Mouse (Mus musculus) right cerebral cortex, adult 2 months (tissue): ENCODE results near the gene 3110082J24Rik.

Source experiments
- DNase-seq, 2 experiments: peaks; one replicate each; pipeline ENCODE4 v3.0.0; 2021 to 2022; ENCODE audit warnings: low spot score in 2 of 2

3110082J24Rik gene

DNA sequence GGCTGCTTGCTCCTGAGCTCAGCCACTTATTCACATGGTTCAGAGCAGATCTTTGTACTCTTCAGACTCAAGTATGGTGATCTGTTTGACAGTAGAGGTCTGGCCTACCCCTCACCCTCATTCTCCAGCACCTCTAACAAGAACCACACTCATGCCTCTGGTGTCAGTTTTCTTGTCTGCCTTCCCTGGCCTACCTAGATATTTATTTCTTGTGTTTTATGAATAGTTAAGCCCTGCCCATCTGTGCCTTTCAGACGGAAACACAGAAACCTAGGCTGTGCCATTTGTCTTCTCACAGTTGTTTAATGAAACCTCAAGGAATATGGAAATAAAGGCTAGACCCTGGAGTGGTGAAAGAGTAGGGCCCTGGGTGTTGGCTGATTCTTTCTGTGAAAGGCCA lies 12.1 kb upstream of the 3110082J24Rik start:
- no peak for DNase-seq

DNA sequence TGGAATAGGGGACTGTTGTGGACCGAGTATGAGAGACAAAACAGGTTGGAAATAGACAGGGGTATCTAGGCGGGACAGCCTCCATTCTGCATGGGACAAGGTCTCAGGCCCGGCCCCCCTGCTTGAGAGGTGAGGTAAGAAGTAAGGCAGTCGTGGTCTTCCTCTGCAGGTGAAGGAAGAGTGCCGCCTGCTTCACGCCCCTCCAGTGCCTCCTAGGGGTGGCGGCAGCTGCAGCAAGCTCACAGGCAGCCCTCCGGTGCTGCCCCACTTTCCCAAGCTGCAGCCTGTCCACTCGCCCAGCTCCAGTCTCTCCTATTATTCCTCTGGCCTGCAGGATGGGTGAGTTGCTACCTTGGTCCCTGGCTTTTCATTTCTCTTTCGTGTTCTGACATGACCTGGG lies 9.8 kb upstream of the 3110082J24Rik start:
- DNase-seq, result no peak

GRCm38 (mm10) chr5:30114761-30115140 lies 8.9 kb upstream of the 3110082J24Rik start:
- DNase-seq, result no peak

DNA sequence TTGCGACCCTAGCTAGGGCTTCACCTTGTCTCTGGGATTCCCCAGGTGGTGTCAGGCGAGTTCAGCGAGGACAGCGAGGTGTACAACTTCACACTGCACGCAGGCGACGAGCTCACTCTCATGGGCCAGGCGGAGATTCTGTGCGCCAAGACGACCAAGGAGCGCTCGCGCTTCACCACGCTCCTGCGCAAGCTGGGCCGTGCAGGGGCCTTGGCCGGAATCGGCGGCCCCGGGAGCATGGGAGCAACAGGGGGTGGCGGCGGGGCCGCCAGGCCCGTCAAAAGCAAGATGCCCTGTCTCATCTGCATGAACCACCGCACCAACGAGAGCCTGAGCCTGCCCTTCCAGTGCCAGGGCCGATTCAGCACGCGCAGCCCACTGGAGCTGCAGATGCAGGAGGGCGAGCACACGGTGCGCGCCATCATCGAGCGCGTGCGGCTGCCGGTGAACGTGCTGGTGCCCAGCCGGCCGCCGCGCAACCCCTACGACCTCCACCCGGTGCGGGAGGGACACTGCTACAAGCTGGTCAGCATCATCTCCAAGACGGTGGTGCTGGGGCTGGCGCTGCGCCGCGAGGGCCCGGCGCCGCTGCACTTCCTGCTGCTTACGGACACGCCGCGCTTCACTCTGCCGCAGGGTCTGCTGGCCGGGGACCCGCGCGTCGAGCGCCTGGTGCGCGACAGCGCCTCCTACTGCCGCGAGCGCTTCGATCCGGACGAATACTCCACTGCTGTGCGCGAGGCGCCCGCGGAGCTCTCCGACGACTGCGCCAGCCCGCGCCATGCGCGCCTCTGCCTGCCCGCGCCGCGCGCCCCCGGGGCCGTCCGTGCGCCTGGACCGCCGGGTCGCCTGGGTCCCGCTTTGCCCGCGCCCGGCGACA lies 8.2 kb upstream of the 3110082J24Rik start:
- peak; percentile 49 to 62 for DNase-seq

DNA sequence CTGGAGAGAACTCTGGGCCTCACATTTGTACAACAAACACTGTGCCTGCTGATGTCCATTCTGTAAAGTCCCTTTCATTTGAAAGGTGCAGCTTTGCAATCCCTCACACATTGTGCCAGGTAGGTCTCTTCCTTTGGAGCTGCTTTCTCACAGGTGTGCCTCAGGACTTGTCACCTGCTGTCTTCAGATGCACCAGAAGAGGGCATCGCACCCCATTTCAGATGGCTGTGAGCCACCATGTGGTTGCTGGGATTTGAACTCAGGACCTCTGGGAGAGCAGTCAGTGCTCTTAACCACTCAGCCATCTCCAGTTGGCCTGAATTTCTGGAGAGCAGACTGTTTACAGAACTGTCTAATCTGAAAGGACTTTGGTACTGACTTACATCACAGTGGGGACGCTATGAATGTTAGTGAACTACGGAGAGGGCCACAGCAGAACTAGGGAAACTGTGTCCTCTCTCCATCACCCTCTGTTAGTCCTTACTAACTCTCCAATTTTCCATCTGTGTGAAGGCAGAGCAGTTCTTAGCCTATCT lies 6.7 kb upstream of the 3110082J24Rik start:
- DNase-seq, result no peak

DNA sequence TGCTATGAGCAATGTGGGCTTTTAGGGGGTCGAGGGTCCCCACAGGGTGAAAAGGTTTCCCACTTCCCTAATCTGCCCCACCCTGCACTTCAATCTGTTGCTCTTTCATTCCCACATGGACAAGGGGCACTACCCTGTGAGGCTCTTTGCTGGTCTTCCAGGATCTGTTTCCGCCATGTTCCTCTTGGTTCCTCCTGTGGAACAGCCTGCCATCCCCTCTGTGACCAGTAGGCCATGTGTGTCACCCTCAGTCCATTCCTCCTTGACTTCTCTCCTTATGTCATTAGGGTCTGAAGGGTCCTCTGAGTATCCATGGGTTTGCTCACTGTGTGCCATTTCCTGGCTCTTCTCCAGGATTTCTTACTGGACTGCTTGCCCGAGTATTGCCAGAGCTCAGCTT lies 5.9 kb upstream of the 3110082J24Rik start:
- DNase-seq, result no peak

DNA sequence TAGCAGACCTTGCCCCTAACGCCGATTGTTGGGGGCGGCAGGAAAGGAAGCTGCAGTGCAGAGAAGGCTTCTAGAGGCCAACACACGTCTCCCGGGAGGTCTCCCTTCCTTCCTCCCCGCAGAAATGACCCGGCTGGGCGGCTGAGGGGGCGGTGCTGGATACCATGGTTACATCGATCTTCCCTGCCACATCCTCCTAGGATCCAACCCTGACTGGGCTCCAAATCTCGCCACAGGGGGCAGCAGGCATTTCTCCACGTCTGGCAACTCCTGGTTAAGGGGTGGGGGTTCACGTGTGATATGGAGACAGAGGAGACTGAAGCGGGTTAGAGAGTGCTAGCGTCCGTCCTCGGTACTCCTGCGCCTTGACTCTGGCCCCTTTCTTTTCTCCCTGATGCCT lies 5.2 kb upstream of the 3110082J24Rik start:
- no peak for DNase-seq

DNA sequence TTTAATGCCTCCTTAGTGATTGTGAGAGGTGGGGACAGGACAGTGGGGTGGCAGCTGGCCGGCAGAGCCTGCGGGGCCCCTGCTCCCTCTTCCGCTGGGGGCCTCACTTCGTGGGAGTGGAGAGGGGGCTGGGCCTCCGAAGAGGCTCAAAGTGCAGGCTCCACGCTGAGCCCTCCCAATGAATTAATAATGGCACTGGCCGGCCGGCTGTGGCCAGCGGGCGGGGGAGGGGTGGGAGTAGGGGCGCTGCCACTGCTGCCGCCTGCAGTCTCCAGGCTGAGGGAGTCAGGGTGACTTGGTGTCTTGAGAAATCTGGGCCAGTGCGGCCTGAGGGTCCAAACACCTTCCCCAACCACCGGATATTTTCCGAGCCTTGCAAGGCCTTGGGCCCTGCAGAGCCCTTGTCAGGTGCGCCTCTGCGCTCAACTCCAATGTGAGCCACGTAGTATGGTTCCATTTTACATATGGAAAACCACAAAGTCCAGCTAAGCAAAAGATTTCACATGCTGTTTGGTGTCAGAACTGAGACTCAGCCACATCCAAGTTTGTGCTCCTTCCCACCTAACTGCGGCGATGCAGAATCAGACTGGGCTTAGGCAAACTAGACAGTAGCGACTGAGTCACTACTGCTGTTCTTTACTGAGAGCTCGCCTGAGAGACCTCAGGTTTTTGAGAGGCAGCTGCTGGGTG lies 4.6 kb upstream of the 3110082J24Rik start:
- no peak for DNase-seq

GRCm38 (mm10) chr5:30109899-30110298 lies 4.0 kb upstream of the 3110082J24Rik start:
- DNase-seq, result no peak

- no peak for DNase-seq
These were observed 2.3 kb upstream of the 3110082J24Rik start for GRCm38 (mm10) chr5:30108233-30108632.

GRCm38 (mm10) chr5:30107611-30108041 lies 1.7 kb upstream of the 3110082J24Rik start:
- no peak for DNase-seq

GRCm38 (mm10) chr5:30107186-30107585 lies 1.3 kb upstream of the 3110082J24Rik start:
- DNase-seq, result no peak

DNA sequence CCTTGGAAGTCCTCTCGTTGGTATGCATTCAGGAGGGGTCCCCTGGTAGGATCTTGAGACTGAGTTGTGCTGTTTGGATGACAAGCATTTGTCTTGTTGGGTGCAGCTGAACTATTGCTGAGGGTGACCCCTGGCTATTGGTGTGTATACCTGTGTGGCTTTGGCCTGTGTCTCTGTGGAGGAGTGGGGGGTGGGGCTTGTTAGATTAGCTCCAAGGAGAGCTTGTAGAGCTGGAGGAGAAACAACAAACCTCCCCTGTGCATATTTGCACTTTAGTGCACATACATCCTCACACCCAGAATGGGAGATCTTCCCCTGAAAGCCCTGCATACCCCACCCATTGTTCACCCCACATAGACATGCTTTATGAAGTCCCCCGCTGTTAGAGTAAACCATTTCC lies 870 bp upstream of the 3110082J24Rik start:
- no peak for DNase-seq

DNA sequence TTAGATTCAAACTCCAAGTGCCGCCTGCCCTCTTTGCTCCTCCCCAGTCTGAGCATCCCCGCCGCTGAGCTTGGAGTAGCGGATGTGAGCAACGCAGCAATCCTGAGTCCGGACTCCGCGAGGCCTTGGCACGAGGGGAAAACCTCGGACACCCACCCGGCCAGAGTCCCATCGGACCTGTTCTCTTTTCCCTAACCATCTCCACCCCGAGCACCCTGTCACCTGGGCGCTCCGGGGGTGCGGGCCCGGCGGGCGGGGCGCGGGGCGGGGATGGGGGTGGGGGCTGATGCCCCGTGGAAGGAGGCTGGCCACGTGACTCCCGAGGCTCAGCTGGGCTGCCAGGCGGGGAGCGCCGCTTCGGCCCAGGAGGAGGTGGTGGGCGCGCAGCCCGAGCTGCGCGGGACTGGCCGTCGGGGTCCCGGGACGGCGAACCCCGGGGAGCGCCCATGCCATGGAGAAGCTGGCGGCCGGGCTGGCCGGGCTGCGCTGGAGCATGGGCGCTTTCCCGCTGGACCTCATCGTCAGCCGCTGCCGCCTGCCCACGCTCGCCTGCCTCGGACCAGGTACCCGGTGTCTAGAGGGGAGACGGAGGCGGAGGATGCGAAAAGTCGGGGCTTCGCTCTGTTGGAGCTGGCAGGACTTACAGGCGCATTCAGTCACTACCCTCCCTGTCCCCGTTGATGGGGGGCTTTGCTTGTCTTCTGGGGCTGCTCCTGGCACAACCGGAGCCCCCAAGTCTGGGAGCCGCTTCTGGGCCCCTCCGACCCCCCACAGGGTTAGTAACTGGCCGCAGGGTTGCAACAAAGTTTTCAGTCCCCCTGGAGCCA lies 832 bp downstream of the 3110082J24Rik start, which contains the start of gene Garem2:
TSS of gene Garem2 (plus strand) at position 321 of the 827 bp plus-strand sequence.
- no peak for DNase-seq

GRCm38 (mm10) chr5:30104339-30104738 lies 1.5 kb downstream of the 3110082J24Rik start:
- peak in 1 of 2 experiments; percentile 40 for DNase-seq

DNA sequence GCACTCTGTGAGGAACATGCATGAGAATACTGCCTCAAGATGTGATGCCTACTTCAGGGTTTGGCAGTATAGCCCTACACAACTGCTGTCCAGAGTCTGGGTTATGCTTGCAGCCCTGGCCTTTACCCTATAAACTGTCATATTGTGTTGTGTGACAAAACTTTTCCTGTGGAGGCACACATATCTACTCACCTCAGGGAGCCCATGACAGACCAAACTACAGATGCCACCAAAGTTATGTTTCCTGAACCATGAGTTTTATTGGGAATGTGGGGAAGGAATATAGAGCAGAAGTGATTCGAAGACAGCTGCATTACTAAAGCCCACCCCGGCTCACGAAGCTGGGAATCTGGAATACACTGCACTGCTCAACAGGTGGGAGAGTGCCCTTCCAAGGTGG lies 2.5 kb downstream of the 3110082J24Rik start:
- DNase-seq, result no peak

DNA sequence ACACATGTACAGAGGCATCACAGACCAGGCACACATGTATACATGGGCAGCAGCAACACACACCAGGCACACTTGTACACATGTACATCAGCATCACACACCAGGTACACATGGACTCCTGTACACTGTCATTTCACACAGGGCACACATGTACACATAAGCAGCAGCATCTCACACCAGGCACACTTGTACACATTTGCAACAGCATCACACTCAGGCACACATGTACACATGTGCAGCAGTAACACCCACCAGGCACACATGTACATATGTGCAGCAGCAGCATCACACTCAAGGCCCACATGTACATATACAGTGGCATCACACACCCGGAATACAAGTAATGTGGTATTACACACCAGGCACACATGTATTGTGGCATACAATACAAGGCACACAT lies 7.6 kb downstream of the 3110082J24Rik start:
- no peak for DNase-seq

- DNase-seq, result no peak
These were observed 10.2 kb downstream of the 3110082J24Rik start for GRCm38 (mm10) chr5:30095731-30096130.

- DNase-seq, result no peak
These were observed 11.5 kb downstream of the 3110082J24Rik start for GRCm38 (mm10) chr5:30094399-30094798.

GRCm38 (mm10) chr5:30092701-30093100 lies 13.2 kb downstream of the 3110082J24Rik start:
- no peak for DNase-seq
